Mouse (Mus musculus) neural tube, embryonic 15.5 days (tissue): ENCODE results near the gene Dcaf6. TPM values are rescaled to one million over a fixed set of nuclear protein-coding genes. Genes with fewer than 3 reads are reported as not detected.
"Not testable (repeated sequence)": the region's sequence is repeated elsewhere in the genome, so short reads cannot be mapped to it uniquely, and the experiment has no call there.

Experiments used
- ATAC-seq: fragments of 200-750 bp; cut with Nextera tagmentation; 2 replicates; pipeline ENCODE4 v1.8.0; 2017; ENCODE audit warnings: mild to moderate bottlenecking, moderate TSS enrichment, moderate library complexity; ENCODE audit not compliant: low FRiP score
- H3K27ac ChIP-seq: fragments of 300-500 bp; sonication (generic); replicated peaks from 2 replicates; pipeline ENCODE4 v1.5.1; 2015; ENCODE audit warnings: mild to moderate bottlenecking, inconsistent platforms
- H3K27me3 ChIP-seq: fragments of 300-500 bp; sonication (generic); replicated peaks from 2 replicates; pipeline ENCODE4 v1.6.1; 2015; ENCODE audit warnings: inconsistent platforms
- H3K36me3 ChIP-seq: fragments of 300-500 bp; sonication (generic); 2 replicates; pipeline ENCODE4 v1.6.1; 2015; ENCODE audit warnings: inconsistent platforms
- H3K4me1 ChIP-seq: fragments of 300-500 bp; sonication (generic); 2 replicates; pipeline ENCODE4 v1.6.1; 2015; ENCODE audit warnings: inconsistent platforms
- H3K4me2 ChIP-seq: fragments of 300-500 bp; sonication (generic); 2 replicates; pipeline ENCODE4 v1.6.1; 2015; ENCODE audit warnings: inconsistent platforms, mild to moderate bottlenecking, moderate library complexity
- H3K4me3 ChIP-seq: fragments of 300-500 bp; sonication (generic); replicated peaks from 2 replicates; pipeline ENCODE4 v1.5.1; 2015; ENCODE audit warnings: mild to moderate bottlenecking, inconsistent platforms
- H3K9ac ChIP-seq: fragments of 300-500 bp; sonication (generic); replicated peaks from 2 replicates; pipeline ENCODE4 v1.6.1; 2015; ENCODE audit warnings: mild to moderate bottlenecking, inconsistent platforms
- H3K9me3 ChIP-seq: fragments of 300-500 bp; sonication (generic); replicated peaks from 2 replicates; pipeline ENCODE4 v1.6.1; 2016; ENCODE audit warnings: inconsistent platforms
- WGBS: fragments of 180-500 bp; shearing (Covaris S2); methylation state at CpG from one replicate; pipeline ENCODE4 v1.1.7; 2015; ENCODE audit warnings: mixed read lengths; 5-methylcytosine and 5-hydroxymethylcytosine counted together
- polyA plus RNA-seq: library from polyadenylated mRNA; unstranded; fragments of >200 nt; fragmentation: Nextera tagmentation; extraction: Ambion mirVana; gene quantifications from 2 replicates; pipeline ENCODE4 v1.2.1, GENCODE M21; 2015

Dcaf6 gene
- polyA plus RNA-seq, 1 experiment from 2014 or later, result 16.6 TPM

- Histone ChIP-seq H3K9me3 (no peaks in the 10 kb centered on the region), H3K4me3 (no peak overlapping the region)
- no peak for ATAC-seq
Observed at GRCm38 (mm10) chr1:165348627-165349026, 111.6 kb downstream of the Dcaf6 start.

GRCm38 (mm10) chr1:165344453-165344852, 115.8 kb downstream of the Dcaf6 start:
- no peak overlapping the region for H3K4me2 ChIP-seq
- H3K9me3 ChIP-seq, result no peaks in the 10 kb centered on the region
- H3K36me3 ChIP-seq, result no peaks in the 10 kb centered on the region
- WGBS, result 41% methylated on average over 4 of the region's 4 CpGs
- H3K27ac ChIP-seq, result no peak overlapping the region
- H3K4me1 ChIP-seq, result peaks cover 5% of the 10 kb centered on the region
- peak; percentile 63; the same call in 1 of the 2 replicates for ATAC-seq
- no peak overlapping the region for H3K4me3 ChIP-seq
- H3K9ac ChIP-seq, result no peak overlapping the region
- no peaks in the 10 kb centered on the region for H3K27me3 ChIP-seq

More at GRCm38 (mm10) chr1:165348627-165349026, 111.6 kb downstream of the Dcaf6 start:
- Histone ChIP-seq H3K4me2 (no peak overlapping the region), H3K27ac (no peak overlapping the region), H3K4me1 (peaks cover 5% of the 10 kb centered on the region), H3K27me3 (no peaks in the 10 kb centered on the region), H3K36me3 (peaks cover 16% of the 10 kb centered on the region), H3K9ac (no peak overlapping the region)

- Histone ChIP-seq H3K27ac (no peak overlapping the region), H3K4me3 (no peak overlapping the region), H3K9me3 (no peaks in the 10 kb centered on the region), H3K4me2 (no peak overlapping the region), H3K9ac (no peak overlapping the region), H3K27me3 (no peaks in the 10 kb centered on the region), H3K4me1 (peaks cover 5% of the 10 kb centered on the region), H3K36me3 (peaks cover 3% of the 10 kb centered on the region; the same call in 1 of the 2 replicates)
- WGBS, result 68% methylated on average over 7 of the region's 7 CpGs
- ATAC-seq, result no peak
Observed at GRCm38 (mm10) chr1:165342126-165342525, 118.1 kb downstream of the Dcaf6 start.

- Histone ChIP-seq H3K4me1 (no peaks in the 10 kb centered on the region), H3K9ac (no peak overlapping the region), H3K27ac (no peak overlapping the region), H3K9me3 (no peaks in the 10 kb centered on the region), H3K4me3 (no peak overlapping the region), H3K4me2 (no peak overlapping the region), H3K27me3 (no peaks in the 10 kb centered on the region), H3K36me3 (peaks cover 12% of the 10 kb centered on the region)
- WGBS, result 84% methylated on average over 3 of the region's 3 CpGs
- ATAC-seq, result no peak
Observed at GRCm38 (mm10) chr1:165332797-165333196, 127.5 kb downstream of the Dcaf6 start.

- Histone ChIP-seq H3K27ac (no peak overlapping the region), H3K9ac (no peak overlapping the region), H3K4me1 (no peaks in the 10 kb centered on the region), H3K27me3 (no peaks in the 10 kb centered on the region), H3K36me3 (peaks cover 17% of the 10 kb centered on the region), H3K4me3 (no peak overlapping the region), H3K9me3 (no peaks in the 10 kb centered on the region), H3K4me2 (no peak overlapping the region)
- ATAC-seq, result no peak
Observed at GRCm38 (mm10) chr1:165330859-165331258, 129.4 kb downstream of the Dcaf6 start.

- not testable (repeated sequence) for H3K4me1 ChIP-seq, H3K9ac ChIP-seq, H3K9me3 ChIP-seq, H3K4me2 ChIP-seq, ATAC-seq, H3K4me3 ChIP-seq, H3K27ac ChIP-seq, H3K27me3 ChIP-seq
- WGBS, result 95% methylated on average over 17 of the region's 17 CpGs
- H3K36me3 ChIP-seq, result peaks cover 22% of the 10 kb centered on the region
Observed at GRCm38 (mm10) chr1:165328384-165329289, 131.6 kb downstream of the Dcaf6 start.

GRCm38 (mm10) chr1:165327831-165328230, 132.4 kb downstream of the Dcaf6 start:
- H3K36me3 ChIP-seq, result peaks cover 25% of the 10 kb centered on the region
- ATAC-seq, result no peak
- H3K27me3 ChIP-seq, result no peaks in the 10 kb centered on the region
- H3K4me1 ChIP-seq, result no peaks in the 10 kb centered on the region
- H3K4me3 ChIP-seq, result no peak overlapping the region
- H3K27ac ChIP-seq, result no peak overlapping the region
- WGBS, result 91% methylated on average over 5 of the region's 5 CpGs
- no peaks in the 10 kb centered on the region for H3K9me3 ChIP-seq
- no peak overlapping the region for H3K4me2 ChIP-seq
- H3K9ac ChIP-seq, result no peak overlapping the region

- H3K4me1 ChIP-seq, result no peaks in the 10 kb centered on the region
- 74% methylated on average over 2 of the region's 2 CpGs for WGBS
- no peak for ATAC-seq
- H3K9me3 ChIP-seq, result no peaks in the 10 kb centered on the region
- no peak overlapping the region for H3K4me2 ChIP-seq
- H3K9ac ChIP-seq, result no peak overlapping the region
- no peak overlapping the region for H3K4me3 ChIP-seq
- no peak overlapping the region for H3K27ac ChIP-seq
- H3K36me3 ChIP-seq, result peaks cover 27% of the 10 kb centered on the region
- no peaks in the 10 kb centered on the region for H3K27me3 ChIP-seq
Observed at GRCm38 (mm10) chr1:165327370-165327769, 132.9 kb downstream of the Dcaf6 start.

GRCm38 (mm10) chr1:165322934-165323333, 137.3 kb downstream of the Dcaf6 start:
- Histone ChIP-seq H3K27me3 (no peaks in the 10 kb centered on the region), H3K4me1 (no peaks in the 10 kb centered on the region), H3K9me3 (no peaks in the 10 kb centered on the region), H3K4me2 (no peak overlapping the region), H3K9ac (no peak overlapping the region), H3K36me3 (peaks cover 51% of the 10 kb centered on the region), H3K27ac (no peak overlapping the region), H3K4me3 (no peak overlapping the region)
- 86% methylated on average over 7 of the region's 7 CpGs for WGBS
- ATAC-seq, result no peak

- no peak overlapping the region for H3K4me2 ChIP-seq
- WGBS, result 90% methylated on average over 7 of the region's 7 CpGs
- ATAC-seq, result no peak
- H3K36me3 ChIP-seq, result peaks cover 53% of the 10 kb centered on the region
- no peak overlapping the region for H3K4me3 ChIP-seq
- no peaks in the 10 kb centered on the region for H3K27me3 ChIP-seq
- no peak overlapping the region for H3K9ac ChIP-seq
- no peak overlapping the region for H3K27ac ChIP-seq
- H3K9me3 ChIP-seq, result no peaks in the 10 kb centered on the region
- no peaks in the 10 kb centered on the region for H3K4me1 ChIP-seq
Observed at GRCm38 (mm10) chr1:165321891-165322290, 138.4 kb downstream of the Dcaf6 start.

- Histone ChIP-seq H3K4me1 (no peaks in the 10 kb centered on the region), H3K27me3 (no peaks in the 10 kb centered on the region), H3K9me3 (no peaks in the 10 kb centered on the region), H3K4me3 (no peak overlapping the region), H3K4me2 (no peak overlapping the region), H3K27ac (no peak overlapping the region), H3K9ac (no peak overlapping the region), H3K36me3 (peaks cover 53% of the 10 kb centered on the region)
- 85% methylated on average over 13 of the region's 13 CpGs for WGBS
- ATAC-seq, result no peak
Observed at GRCm38 (mm10) chr1:165321393-165321861, 138.8 kb downstream of the Dcaf6 start.
